Mouse (Mus musculus) neural tube, embryonic 15.5 days (tissue): ENCODE data around the gene Brd2. TPM values are rescaled to one million over a fixed set of nuclear protein-coding genes. Genes with fewer than 3 reads are reported as not detected.

Experiments
- ATAC-seq: fragments of 200-750 bp; cut with Nextera tagmentation; 2 replicates; pipeline ENCODE4 v1.8.0; 2017; ENCODE audit warnings: mild to moderate bottlenecking, moderate TSS enrichment, moderate library complexity; ENCODE audit not compliant: low FRiP score
- H3K27ac ChIP-seq: fragments of 300-500 bp; sonication (generic); replicated peaks from 2 replicates; pipeline ENCODE4 v1.5.1; 2015; ENCODE audit warnings: mild to moderate bottlenecking, inconsistent platforms
- H3K27me3 ChIP-seq: fragments of 300-500 bp; sonication (generic); replicated peaks from 2 replicates; pipeline ENCODE4 v1.6.1; 2015; ENCODE audit warnings: inconsistent platforms
- H3K36me3 ChIP-seq: fragments of 300-500 bp; sonication (generic); 2 replicates; pipeline ENCODE4 v1.6.1; 2015; ENCODE audit warnings: inconsistent platforms
- H3K4me1 ChIP-seq: fragments of 300-500 bp; sonication (generic); 2 replicates; pipeline ENCODE4 v1.6.1; 2015; ENCODE audit warnings: inconsistent platforms
- H3K4me2 ChIP-seq: fragments of 300-500 bp; sonication (generic); 2 replicates; pipeline ENCODE4 v1.6.1; 2015; ENCODE audit warnings: inconsistent platforms, mild to moderate bottlenecking, moderate library complexity
- H3K4me3 ChIP-seq: fragments of 300-500 bp; sonication (generic); replicated peaks from 2 replicates; pipeline ENCODE4 v1.5.1; 2015; ENCODE audit warnings: mild to moderate bottlenecking, inconsistent platforms
- H3K9ac ChIP-seq: fragments of 300-500 bp; sonication (generic); replicated peaks from 2 replicates; pipeline ENCODE4 v1.6.1; 2015; ENCODE audit warnings: mild to moderate bottlenecking, inconsistent platforms
- H3K9me3 ChIP-seq: fragments of 300-500 bp; sonication (generic); replicated peaks from 2 replicates; pipeline ENCODE4 v1.6.1; 2016; ENCODE audit warnings: inconsistent platforms
- WGBS: fragments of 180-500 bp; shearing (Covaris S2); methylation state at CpG from one replicate; pipeline ENCODE4 v1.1.7; 2015; ENCODE audit warnings: mixed read lengths; 5-methylcytosine and 5-hydroxymethylcytosine counted together
- polyA plus RNA-seq: library from polyadenylated mRNA; unstranded; fragments of >200 nt; fragmentation: Nextera tagmentation; extraction: Ambion mirVana; gene quantifications from 2 replicates; pipeline ENCODE4 v1.2.1, GENCODE M21; 2015

The Brd2 gene
- polyA plus RNA-seq, 1 experiment from 2014 or later, result 115 TPM

DNA sequence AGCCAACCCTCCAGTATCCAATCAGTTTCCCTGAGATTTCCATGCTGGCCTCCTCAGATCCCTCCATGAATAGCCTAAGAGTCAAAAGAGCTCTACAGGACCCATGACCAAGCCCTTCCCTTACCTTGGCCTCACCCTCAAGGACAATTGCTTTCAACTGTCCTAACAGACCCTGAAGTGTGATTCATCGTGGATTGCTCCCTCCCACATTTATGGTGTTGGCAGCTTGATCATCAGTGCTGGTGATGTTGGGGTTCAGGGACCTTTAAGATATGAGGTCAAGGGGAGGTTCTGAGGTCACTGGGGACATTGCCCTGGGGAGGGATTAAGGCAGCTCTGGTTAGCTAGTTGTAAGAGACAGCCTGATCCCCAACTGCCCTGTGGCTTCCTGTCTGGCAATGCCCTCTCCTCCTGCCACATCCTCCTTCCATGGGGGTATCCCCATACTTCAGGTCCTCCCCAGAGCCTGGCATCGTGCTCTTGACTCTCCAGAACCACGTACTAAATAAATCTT lies 25.9 kb downstream of the Brd2 start:
- Histone ChIP-seq H3K9ac (no peak overlapping the region), H3K27ac (no peak overlapping the region), H3K36me3 (no peaks in the 10 kb centered on the region), H3K4me1 (peaks cover under 1% of the 10 kb centered on the region), H3K4me2 (no peak overlapping the region), H3K4me3 (no peak overlapping the region), H3K27me3 (no peaks in the 10 kb centered on the region), H3K9me3 (no peaks in the 10 kb centered on the region)
- 78% methylated on average over 3 of the region's 3 CpGs for WGBS
- no peak for ATAC-seq

DNA sequence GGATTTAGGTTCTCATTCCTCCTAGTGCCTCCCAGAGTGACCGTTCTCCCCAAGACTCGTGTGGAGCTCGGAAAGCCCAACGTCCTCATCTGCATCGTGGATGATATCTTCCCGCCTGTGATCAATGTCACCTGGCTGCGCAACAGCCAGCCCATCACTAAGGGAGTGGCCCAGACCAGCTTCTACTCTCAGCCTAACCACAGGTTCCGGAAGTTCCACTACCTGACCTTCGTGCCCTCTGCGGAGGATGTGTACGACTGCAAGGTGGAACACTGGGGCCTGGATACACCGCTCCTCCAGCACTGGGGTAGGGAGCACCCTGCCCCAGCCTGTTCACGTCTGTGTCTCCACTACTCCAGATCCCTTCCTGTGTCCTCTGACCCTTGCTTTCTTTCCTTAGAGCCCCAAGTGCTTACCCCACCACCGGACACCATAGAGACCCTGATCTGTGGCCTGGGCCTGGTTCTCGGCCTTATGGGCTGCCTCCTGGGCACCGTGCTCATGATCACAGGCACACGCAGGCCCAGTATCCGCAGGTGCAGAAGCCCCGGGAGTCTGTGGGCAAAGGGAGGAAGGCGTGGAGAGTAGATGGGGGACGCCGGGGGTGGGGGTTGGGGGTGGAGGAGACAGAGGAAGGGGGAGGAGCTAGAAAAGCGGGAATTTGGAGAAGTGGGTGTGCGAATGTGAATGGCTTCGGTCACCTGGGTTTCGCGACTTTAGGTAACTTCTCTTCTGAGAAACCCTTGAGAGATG lies 28.0 kb downstream of the Brd2 start:
- no peak overlapping the region for H3K4me2 ChIP-seq
- H3K9me3 ChIP-seq, result no peaks in the 10 kb centered on the region
- no peaks in the 10 kb centered on the region for H3K27me3 ChIP-seq
- no peak overlapping the region for H3K9ac ChIP-seq
- 85% methylated on average over 27 of the region's 27 CpGs for WGBS
- ATAC-seq, result no peak
- no peaks in the 10 kb centered on the region for H3K36me3 ChIP-seq
- no peaks in the 10 kb centered on the region for H3K4me1 ChIP-seq
- H3K4me3 ChIP-seq, result no peak overlapping the region
- H3K27ac ChIP-seq, result no peak overlapping the region

DNA sequence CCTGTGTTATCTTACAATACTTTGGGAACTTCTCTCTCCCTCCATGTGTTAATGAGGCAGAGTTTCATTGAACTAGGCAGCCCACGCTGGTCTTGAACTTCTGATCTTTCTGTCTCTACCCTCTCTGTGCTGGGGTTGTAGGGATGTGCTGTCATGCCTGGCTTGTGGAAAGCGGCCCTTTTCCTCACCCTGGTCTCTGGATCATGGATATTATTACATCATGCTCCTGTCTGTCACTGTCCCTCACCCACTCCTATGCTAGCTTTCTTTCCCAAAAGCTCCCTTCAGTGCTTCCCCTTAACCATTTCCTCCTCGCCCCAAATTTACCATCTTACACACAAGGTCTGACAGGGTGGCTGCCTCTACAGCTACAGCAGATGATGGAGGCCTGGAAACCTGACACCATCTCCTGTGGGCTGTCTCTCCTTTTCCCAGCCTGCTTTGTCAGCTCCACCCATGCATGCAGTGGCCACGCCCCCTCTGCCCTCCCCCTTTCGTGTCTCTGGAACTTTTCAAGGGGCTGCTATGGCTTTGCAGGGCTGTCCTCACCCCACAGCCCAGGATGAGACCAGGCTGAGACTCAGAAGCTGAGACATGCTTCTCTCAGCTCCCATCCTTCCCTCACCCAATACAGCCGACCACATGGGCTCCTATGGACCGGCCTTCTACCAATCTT lies 29.1 kb downstream of the Brd2 start:
- no peaks in the 10 kb centered on the region for H3K9me3 ChIP-seq
- H3K36me3 ChIP-seq, result no peaks in the 10 kb centered on the region
- H3K27ac ChIP-seq, result no peak overlapping the region
- H3K9ac ChIP-seq, result no peak overlapping the region
- H3K27me3 ChIP-seq, result no peaks in the 10 kb centered on the region
- no peaks in the 10 kb centered on the region for H3K4me1 ChIP-seq
- WGBS, result 35% methylated on average over 7 of the region's 7 CpGs
- ATAC-seq, result no peak
- H3K4me3 ChIP-seq, result no peak overlapping the region
- H3K4me2 ChIP-seq, result no peak overlapping the region

DNA sequence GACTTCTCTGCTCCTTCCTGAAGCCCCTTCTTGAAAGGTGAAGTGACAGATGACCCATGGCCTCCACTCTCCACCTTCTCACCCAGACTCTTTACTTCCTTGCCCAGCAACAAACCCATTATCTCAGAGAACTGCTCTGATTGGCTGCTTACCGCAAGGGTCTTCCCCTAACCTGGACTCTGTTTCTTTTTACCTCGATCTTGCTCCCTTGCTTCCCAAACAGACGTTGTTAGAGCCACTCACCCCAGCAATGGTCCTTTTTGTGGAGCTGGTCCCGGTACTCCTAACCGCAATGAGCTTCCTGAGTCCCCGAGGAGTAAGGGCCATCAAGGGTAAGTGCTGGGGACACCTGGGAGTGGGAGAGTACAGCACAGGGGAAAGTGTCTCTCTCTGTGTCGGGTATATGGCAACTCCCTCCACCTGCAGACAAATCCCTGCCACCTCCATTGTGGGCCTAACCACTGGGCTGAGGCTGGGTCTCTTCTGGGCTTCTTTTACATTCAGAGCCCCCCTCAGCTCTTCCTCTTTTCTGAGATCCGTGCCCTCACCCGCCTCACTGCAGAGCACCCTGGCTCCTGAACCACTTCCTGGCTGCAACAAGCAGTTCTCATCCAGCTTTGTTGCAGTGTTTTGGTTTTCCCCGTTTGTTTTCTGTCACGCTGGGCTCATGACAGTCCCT lies 30.1 kb downstream of the Brd2 start, which contains the start of gene H2-Oa:
TSS of gene H2-Oa (plus strand) at position 144 of the 679 bp plus-strand sequence.
- WGBS, result 43% methylated on average over 11 of the region's 11 CpGs
- Histone ChIP-seq H3K4me1 (no peaks in the 10 kb centered on the region), H3K4me3 (no peak within 1 kb of the TSS), H3K9me3 (no peaks in the 10 kb centered on the region), H3K36me3 (no peaks in the 10 kb centered on the region), H3K27me3 (no peaks in the 10 kb centered on the region), H3K4me2 (no peak within 1 kb of the TSS), H3K27ac (no peak within 1 kb of the TSS), H3K9ac (no peak within 1 kb of the TSS)
- ATAC-seq, result no peak

DNA sequence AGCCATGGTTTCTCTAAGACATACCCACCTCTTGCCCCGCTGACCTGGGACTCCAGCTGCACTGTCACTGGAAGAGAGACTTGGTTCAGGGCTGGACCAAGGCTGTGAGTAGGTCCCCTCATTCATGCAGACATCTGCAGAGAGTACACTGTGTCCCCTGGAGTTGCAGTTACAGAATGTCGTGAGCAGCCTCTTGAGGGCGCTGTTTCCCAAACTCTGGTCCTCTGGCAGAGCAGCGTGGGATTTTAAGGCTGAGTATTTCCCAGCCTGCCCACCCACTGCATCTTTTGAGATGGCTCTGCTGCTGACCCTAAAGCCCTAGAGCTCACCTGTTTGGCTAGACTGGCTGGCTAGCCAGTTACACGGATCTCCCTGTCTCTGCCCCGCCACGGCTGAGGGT lies 31.5 kb downstream of the Brd2 start:
- Histone ChIP-seq H3K27ac (no peak overlapping the region), H3K36me3 (no peaks in the 10 kb centered on the region), H3K4me3 (no peak overlapping the region), H3K4me2 (no peak overlapping the region), H3K27me3 (no peaks in the 10 kb centered on the region), H3K9me3 (no peaks in the 10 kb centered on the region), H3K4me1 (no peaks in the 10 kb centered on the region), H3K9ac (no peak overlapping the region)
- WGBS, result 59% methylated on average over 7 of the region's 7 CpGs
- no peak for ATAC-seq

DNA sequence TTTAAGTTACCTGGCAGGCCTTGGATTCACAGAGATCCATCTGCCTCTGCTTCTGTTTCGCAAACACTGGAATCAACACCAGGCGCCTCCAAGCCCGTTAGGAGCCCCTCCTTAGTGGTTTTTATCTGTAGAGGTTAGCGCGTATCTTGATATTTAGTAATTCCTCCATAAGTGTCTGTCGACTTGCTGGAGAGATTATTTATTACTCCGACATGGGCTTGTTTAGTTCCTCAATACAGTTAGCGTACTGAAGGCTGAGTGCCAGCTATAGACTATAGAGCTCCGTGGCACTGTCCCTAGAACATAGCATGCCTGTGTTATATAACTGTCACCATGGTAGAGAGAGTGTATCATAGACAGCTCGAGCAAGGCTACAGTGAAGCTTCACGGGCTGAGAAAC lies 34.3 kb downstream of the Brd2 start:
- H3K4me3 ChIP-seq, result no peak overlapping the region
- no peak overlapping the region for H3K27ac ChIP-seq
- H3K4me2 ChIP-seq, result no peak overlapping the region
- no peaks in the 10 kb centered on the region for H3K4me1 ChIP-seq
- 81% methylated on average over 11 of the region's 11 CpGs for WGBS
- 0 out of 2 replicates have a peak, but pooled peaks cover 3% of the 10 kb centered on the region for H3K27me3 ChIP-seq
- H3K36me3 ChIP-seq, result no peaks in the 10 kb centered on the region
- ATAC-seq, result no peak
- H3K9me3 ChIP-seq, result no peaks in the 10 kb centered on the region
- H3K9ac ChIP-seq, result no peak overlapping the region

DNA sequence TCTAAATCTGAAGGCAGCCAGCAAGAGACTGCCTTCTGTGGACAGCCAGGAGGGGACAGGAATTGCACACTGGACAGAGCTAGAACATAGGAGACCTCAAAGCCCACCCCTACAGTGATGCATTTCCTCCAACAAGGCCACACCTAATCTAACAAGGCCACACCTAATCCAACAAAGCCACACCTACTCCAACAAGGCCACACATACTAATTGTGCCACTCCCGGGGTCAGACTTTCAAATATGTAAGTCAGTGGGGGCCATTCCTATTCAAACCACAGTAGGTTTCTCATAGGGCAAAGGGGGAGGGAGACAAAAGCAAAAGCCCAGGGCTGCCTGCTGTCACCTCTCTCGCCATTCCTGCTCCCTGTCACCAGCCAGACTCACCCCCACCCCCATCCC lies 35.0 kb downstream of the Brd2 start:
- Histone ChIP-seq H3K4me2 (no peak overlapping the region), H3K27me3 (0 out of 2 replicates have a peak, but pooled peaks cover 3% of the 10 kb centered on the region), H3K9ac (no peak overlapping the region), H3K9me3 (no peaks in the 10 kb centered on the region), H3K27ac (no peak overlapping the region), H3K36me3 (no peaks in the 10 kb centered on the region), H3K4me1 (no peaks in the 10 kb centered on the region), H3K4me3 (no peak overlapping the region)
- WGBS, result 54% methylated on average over 2 of the region's 2 CpGs
- ATAC-seq, result no peak

DNA sequence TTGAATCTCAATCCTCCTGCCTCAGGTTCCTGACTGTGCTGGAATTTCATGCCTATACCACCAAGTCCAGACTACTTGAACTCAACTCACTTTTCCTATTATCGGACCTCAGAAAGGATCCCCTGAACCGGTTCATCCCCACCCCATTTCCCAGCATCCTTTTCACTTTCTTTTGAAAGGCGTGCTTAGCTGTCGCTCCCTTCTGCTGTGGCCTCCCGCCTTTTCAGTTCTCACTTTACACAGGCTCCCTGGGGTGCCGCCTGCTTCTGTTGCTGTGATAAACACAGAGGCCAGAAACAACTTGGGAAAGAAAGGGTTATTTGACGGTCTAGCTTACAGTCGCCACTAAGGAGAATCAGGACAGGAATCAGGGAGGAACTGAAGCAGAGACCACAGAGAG lies 39.3 kb downstream of the Brd2 start:
- 4% methylated on average over 8 of the region's 8 CpGs for WGBS

DNA sequence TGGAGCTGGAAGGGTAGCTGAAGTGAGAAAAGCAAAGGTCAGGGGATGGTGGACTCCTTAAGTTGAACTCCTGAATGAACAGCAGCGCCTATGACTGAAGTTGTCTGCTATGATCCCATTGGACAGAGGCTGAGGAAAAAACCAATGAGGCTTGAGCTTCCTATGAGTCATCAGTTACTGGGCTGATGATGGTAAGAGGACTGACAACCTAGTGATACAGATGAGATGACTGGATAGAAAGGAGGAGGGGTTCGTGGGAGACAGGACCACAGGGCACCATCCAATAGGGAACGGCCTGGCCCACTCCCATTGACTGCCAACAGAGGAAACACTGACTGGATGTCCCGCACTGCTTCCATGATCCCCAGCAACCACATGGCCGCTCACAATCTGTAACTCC lies 42.8 kb downstream of the Brd2 start:
- WGBS, result 26% methylated on average over 5 of the region's 5 CpGs

More for the DNA sequence above, 39.3 kb downstream of the Brd2 start:
- H3K36me3 ChIP-seq, result no peaks in the 10 kb centered on the region
- H3K27me3 ChIP-seq, result 0 out of 2 replicates have a peak, but pooled peaks cover 3% of the 10 kb centered on the region
- no peak overlapping the region for H3K9ac ChIP-seq
- H3K4me2 ChIP-seq, result peak overlapping the region; percentile 19; the same call in 1 of the 2 replicates
- ATAC-seq, result no peak
- H3K27ac ChIP-seq, result no peak overlapping the region
- no peaks in the 10 kb centered on the region for H3K9me3 ChIP-seq
- no peak overlapping the region for H3K4me3 ChIP-seq
- H3K4me1 ChIP-seq, result no peaks in the 10 kb centered on the region

DNA sequence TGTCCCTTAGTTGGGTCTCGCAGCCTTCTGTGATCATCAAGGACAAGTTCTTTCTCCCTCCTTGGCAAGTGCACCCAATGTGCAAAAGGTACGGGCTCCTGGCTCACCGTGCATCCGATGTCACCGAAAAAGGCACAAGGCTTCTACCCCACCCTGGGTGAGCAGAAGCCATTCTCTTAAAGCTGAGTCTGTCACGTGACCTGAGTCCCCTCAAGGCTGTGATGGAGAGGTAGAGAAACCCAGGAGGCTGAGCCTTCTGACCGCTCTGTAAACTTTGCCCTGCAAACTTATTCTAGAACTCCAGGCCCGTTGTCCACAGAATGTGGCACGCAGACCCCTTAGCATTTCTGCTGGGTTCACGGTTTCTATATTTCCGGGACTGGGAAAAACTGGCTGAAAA lies 43.4 kb downstream of the Brd2 start:
- Histone ChIP-seq H3K27me3 (peaks cover 9% of the 10 kb centered on the region), H3K9ac (no peak overlapping the region), H3K4me2 (no peak overlapping the region), H3K27ac (no peak overlapping the region), H3K4me3 (no peak overlapping the region), H3K9me3 (no peaks in the 10 kb centered on the region), H3K36me3 (no peaks in the 10 kb centered on the region), H3K4me1 (0 out of 2 replicates have a peak, but pooled peaks cover 5% of the 10 kb centered on the region)
- WGBS, result 92% methylated on average over 11 of the region's 11 CpGs
- no peak for ATAC-seq

More for the DNA sequence above, 42.8 kb downstream of the Brd2 start:
- H3K27ac ChIP-seq, result no peak overlapping the region
- H3K27me3 ChIP-seq, result peaks cover 9% of the 10 kb centered on the region
- no peaks in the 10 kb centered on the region for H3K36me3 ChIP-seq
- H3K4me1 ChIP-seq, result 0 out of 2 replicates have a peak, but pooled peaks cover 5% of the 10 kb centered on the region
- ATAC-seq, result peak; percentile 81
- H3K9ac ChIP-seq, result no peak overlapping the region
- no peaks in the 10 kb centered on the region for H3K9me3 ChIP-seq
- H3K4me2 ChIP-seq, result peak overlapping the region; percentile 22; the same call in 1 of the 2 replicates
- no peak overlapping the region for H3K4me3 ChIP-seq

DNA sequence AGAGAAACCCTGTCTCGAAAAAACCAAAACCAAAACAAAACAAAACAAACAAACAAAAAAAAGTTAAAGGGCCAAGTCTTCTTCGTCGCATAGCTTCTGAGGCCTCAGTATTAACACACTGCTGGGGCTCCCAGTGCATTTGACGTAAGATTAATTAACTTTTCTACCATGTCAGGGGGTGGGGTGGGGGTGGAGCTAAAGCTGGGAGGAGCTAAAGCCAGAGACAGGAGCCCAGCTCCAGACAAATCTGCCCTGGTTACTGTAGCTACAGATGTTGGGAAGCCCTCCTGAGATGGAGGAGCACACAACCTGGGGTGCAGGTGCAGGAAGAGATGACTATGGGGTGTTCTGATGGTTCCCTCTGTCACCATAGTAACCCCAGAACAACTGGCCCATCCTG lies 44.3 kb downstream of the Brd2 start:
- Histone ChIP-seq H3K9ac (no peak overlapping the region), H3K9me3 (no peaks in the 10 kb centered on the region), H3K4me3 (no peak overlapping the region), H3K27me3 (peaks cover 9% of the 10 kb centered on the region), H3K4me2 (no peak overlapping the region), H3K4me1 (0 out of 2 replicates have a peak, but pooled peaks cover 5% of the 10 kb centered on the region), H3K36me3 (no peaks in the 10 kb centered on the region), H3K27ac (no peak overlapping the region)
- no peak for ATAC-seq
- 62% methylated on average over 4 of the region's 4 CpGs for WGBS
